Mouse (Mus musculus) brain, embryonic 14.5 days (tissue): Measurements from ENCODE around the gene Acvr1.

Experiments used
- CTCF ChIP-seq: fragments of 200-500 bp; IDR thresholded peaks from 2 replicates; pipeline ENCODE4 v1.5.1; 2012; ENCODE audit warnings: inconsistent platforms, mild to moderate bottlenecking, moderate library complexity, borderline replicate concordance; ENCODE audit not compliant: insufficient read depth, insufficient read length; ENCODE audit errors: extremely low read depth
- POLR2A ChIP-seq: fragments of 200-500 bp; IDR thresholded peaks from 2 replicates; pipeline ENCODE4 v1.6.1; 2012; ENCODE audit warnings: mild to moderate bottlenecking, inconsistent platforms, borderline replicate concordance; ENCODE audit not compliant: poor library complexity, insufficient read depth, insufficient read length, severe bottlenecking; ENCODE audit errors: extremely low read depth

DNA sequence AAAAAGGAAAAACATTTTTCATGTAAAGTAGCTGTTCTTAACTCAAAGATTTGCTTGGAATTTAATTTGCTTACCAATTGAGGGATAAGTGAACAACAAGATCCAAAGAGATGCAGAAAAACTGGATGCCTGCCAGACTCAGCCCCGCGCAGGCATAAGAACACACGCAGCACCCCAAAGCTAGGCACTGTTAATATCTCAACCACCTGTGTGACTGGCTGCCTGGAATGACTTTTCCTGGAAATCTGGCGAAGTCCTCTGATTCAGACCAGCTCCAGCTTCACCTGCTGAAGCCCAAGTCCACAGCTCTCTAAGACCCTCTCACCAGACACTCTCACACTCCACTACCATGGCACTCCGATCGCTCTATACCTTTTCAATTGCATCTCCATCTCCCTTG is 42.6 kb downstream of the Acvr1 start:
- TF ChIP-seq CTCF (no peak), POLR2A (no peak)
